Mouse (Mus musculus) cerebellum, adult 8-10 months (tissue): ENCODE measurements at regions not wholly inside any gene's neighbourhood (a gene's known extent, or its start where the extent isn't known, plus 50 kb on each side); places are given as distances from the start of the nearest gene placed in this dataset.
"Not testable (repeated sequence)": the region's sequence is repeated elsewhere in the genome, so short reads cannot be mapped to it uniquely, and the experiment has no call there.

ENCODE experiments used
- DNase-seq: peaks from one replicate; pipeline ENCODE4 v3.0.0; 2022

- DNase-seq: no peak
Observed at GRCm38 (mm10) chr1:193508271-193508670, 138.2 kb upstream of the Camk1g start.

- no peak for DNase-seq
Observed at GRCm38 (mm10) chr1:193506991-193507390, 136.9 kb upstream of the Camk1g start.

- no peak for DNase-seq
Observed at GRCm38 (mm10) chr1:193505381-193505780, 135.3 kb upstream of the Camk1g start.

GRCm38 (mm10) chr1:193504611-193505010, 134.5 kb upstream of the Camk1g start:
- no peak for DNase-seq

- peak; percentile 15 for DNase-seq
Observed at GRCm38 (mm10) chr1:193503624-193504325, 133.7 kb upstream of the Camk1g start.

GRCm38 (mm10) chr1:193496265-193497183, 126.4 kb upstream of the Camk1g start:
- DNase-seq: no peak

- no peak for DNase-seq
Observed at GRCm38 (mm10) chr1:193488039-193488438, 117.9 kb upstream of the Camk1g start.

GRCm38 (mm10) chr1:193486668-193487067, 116.6 kb upstream of the Camk1g start:
- DNase-seq: not testable (repeated sequence)

GRCm38 (mm10) chr1:193484977-193485376, 114.9 kb upstream of the Camk1g start:
- DNase-seq: no peak

- no peak for DNase-seq
Observed at GRCm38 (mm10) chr1:193477298-193477697, 107.2 kb upstream of the Camk1g start.

GRCm38 (mm10) chr1:193476805-193477204, 106.7 kb upstream of the Camk1g start:
- no peak for DNase-seq

- no peak for DNase-seq
Observed at GRCm38 (mm10) chr1:193466306-193466705, 96.2 kb upstream of the Camk1g start.

GRCm38 (mm10) chr1:193459735-193460134, 89.6 kb upstream of the Camk1g start:
- DNase-seq: no peak

- DNase-seq: no peak
Observed at GRCm38 (mm10) chr1:193457908-193458307, 87.8 kb upstream of the Camk1g start.

- no peak for DNase-seq
Observed at GRCm38 (mm10) chr1:193453654-193454053, 83.6 kb upstream of the Camk1g start.

GRCm38 (mm10) chr1:193451471-193452135, 81.5 kb upstream of the Camk1g start:
- DNase-seq: no peak

GRCm38 (mm10) chr1:193450814-193451213, 80.7 kb upstream of the Camk1g start:
- no peak for DNase-seq

- DNase-seq: no peak
Observed at GRCm38 (mm10) chr1:193450201-193450600, 80.1 kb upstream of the Camk1g start.

GRCm38 (mm10) chr1:193449394-193450103, 79.5 kb upstream of the Camk1g start:
- DNase-seq: peak; percentile 30

- DNase-seq: no peak
Observed at GRCm38 (mm10) chr1:193448793-193449393, 78.8 kb upstream of the Camk1g start.

GRCm38 (mm10) chr1:193447647-193448046, 77.5 kb upstream of the Camk1g start:
- no peak for DNase-seq

- no peak for DNase-seq
Observed at GRCm38 (mm10) chr1:193443964-193444676, 74.0 kb upstream of the Camk1g start.
